Mouse (Mus musculus) liver, adult 10 weeks (tissue): ENCODE data around the gene Maip1. TPM values are rescaled to one million over a fixed set of nuclear protein-coding genes. Genes with fewer than 3 reads are reported as not detected.

Experiments
- polyA plus RNA-seq: library from polyadenylated mRNA; stranded (reverse); fragments of 350-450 nt; fragmentation: Illumina TruSeq; extraction: RNeasy Lipid Tissue Mini Kit (QIAGEN cat#74804); gene quantifications from one replicate; pipeline ENCODE4 v1.2.3, GENCODE M21; 2014; ENCODE audit warnings: low read depth, low replicate concordance

Gene Maip1
- 18.0 TPM for polyA plus RNA-seq

DNA sequence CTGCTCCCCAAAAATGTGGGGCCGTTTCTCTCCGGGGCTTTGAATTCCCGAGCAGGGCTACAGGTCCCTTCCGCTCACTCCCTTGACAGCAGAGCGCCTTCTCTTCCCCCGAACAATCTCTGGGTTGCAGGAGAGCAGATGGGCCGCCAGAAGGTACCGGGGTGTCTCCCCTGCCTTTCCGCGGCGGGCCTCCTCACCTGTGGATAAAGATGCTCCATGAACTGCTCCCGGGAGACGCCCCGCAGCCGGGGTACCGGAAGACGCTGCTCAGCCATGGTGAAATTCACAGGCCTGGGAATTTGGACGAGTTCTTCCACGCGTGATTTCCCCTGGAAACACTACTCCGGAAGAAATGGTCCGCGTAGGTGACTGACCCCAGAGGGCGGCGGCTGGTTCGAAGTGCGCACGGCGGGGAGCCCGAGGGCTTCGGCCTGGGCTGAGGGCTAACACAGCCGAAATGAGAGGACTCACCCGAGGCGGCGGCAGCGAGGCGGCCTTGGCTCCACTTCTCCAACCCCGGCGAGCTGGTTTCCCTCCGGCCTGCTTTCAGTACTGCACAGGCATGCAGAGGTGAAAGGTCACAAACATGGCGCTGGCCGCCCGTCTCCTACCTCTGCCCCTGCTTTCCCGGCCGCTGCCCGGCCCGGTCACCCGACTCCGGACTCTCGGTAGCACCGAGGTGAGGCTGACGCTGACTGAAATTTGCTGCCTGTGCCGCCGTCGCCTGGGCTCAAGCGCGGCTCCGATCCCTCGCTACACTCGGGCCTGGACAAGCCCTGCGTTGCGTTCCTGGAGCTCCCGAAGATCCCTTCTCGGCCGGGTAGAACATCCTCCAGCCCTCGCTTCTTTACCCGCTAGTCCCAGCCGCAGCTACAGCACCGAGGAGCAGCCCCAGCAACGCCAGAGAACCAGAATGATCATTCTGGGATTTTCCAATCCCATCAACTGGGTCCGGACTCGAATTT is at the start of gene Maip1, which contains the start of gene Tyw5:
TSS of gene Maip1 (plus strand) at position 142 of the 965 bp plus-strand sequence.
TSS of gene Tyw5 (minus strand) at position 915 of the 965 bp plus-strand sequence.

DNA sequence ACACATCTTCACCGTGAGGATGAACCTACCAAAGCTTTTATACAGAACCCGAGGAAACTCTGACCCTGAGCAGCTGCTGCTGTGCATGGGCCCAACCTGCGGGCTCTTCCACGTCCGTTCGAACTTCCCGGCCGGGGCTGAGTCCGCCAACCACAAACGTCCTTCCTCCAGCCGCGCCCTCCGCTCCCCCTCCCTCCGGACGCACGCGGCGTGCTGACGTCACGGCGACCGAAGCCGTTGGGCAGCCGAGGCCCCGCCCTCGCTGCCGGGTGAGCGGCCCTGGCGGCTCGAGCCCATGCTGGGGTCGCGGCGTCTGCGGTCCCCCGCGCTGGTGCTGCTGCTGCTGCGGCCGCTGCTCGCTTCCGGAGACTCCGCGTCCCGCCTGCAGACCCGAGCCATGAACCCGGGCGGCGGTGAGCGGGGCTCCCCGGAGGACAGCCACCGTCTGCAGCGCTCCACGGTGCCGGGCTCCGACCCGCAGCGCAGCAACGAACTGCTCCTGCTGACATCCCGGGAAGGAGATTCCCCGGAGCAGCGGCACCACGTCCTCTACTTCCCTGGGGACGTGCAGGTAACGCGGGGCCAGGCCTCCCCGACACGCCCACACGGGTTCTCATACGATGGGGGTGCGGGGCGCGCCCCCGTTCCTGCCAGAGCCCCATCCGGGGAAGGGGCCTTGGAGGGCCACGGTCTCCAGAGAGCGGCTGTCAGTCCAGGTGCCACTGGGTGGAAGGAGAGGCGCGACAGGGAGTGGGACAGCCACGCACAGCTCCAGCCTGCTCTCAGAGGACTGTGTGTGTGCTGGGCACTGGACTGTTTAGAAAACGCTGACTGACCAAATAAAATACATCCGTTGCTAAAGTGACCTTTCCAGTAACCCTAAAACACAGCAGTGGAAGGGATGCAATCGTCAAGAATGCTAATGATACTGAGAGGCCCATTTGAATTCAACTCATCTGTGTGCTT is 28.5 kb upstream of the Maip1 start, which contains the start of gene 1700066M21Rik:
TSS of gene 1700066M21Rik (plus strand) at position 245 of the 966 bp plus-strand sequence.

Other genes starting within 250 kb of the Maip1 start
- gene 1700066M21Rik, start 28.7 kb upstream of the Maip1 start, polyA plus RNA-seq, result 58.0 TPM
- gene Tyw5, start 773 bp downstream of the Maip1 start, polyA plus RNA-seq, result 56.6 TPM